Mouse (Mus musculus): ENCODE measurements around the gene Adsl. TPM values are rescaled to one million over a fixed set of nuclear protein-coding genes. Genes with fewer than 3 reads are reported as not detected.

The Adsl gene
- polyA plus RNA-seq, 1 experiment from 2014 or later = 55.1 TPM

DNA sequence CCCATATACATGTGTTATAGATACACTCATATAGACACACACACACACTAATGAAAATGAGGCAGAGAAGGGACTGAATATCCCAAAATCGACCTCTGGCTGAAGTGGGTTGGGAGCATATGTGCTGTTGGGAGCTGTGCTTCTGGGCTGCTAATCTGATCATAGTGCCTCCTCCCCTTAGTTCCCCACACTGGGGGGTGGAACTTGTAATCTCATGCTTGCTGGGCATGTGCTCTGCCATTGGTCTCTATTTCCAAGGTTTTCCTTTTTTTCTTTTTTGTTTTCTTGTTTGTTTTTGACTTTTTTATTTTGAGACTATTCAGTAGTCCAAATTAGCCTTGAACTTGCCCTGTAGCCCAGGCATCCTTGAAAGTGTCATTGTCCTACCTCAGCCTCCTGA, 40.0 kb downstream of the Adsl start:
- no peak overlapping the region for H3K4me2 ChIP-seq (ENCODE audit: low read depth, low read length)
- no peak overlapping the region for H3K4me3 ChIP-seq (ENCODE audit: low read depth, low read length)
- 18% methylated on average over 1 of the region's 1 CpGs for whole genome bisulfite sequencing (ENCODE audit: insufficient replicate concordance)
- no peaks in the 10 kb centered on the region for H3K36me3 ChIP-seq (ENCODE audit: control insufficient read depth, insufficient read depth)
- no peak overlapping the region for H3K9ac ChIP-seq (ENCODE audit: low read depth, low read length)
- peaks cover 5% of the 10 kb centered on the region; the same call in 1 of the 2 replicates for H3K4me1 ChIP-seq (ENCODE audit: control insufficient read depth, low read depth, low read length)
- no peak overlapping the region for H3K27ac ChIP-seq (ENCODE audit: low read length)
- H3K9me3 ChIP-seq (replicated peaks; ENCODE audit: control insufficient read depth, low read length) = no peaks in the 10 kb centered on the region
- no peaks in the 10 kb centered on the region for H3K27me3 ChIP-seq (ENCODE audit: control insufficient read depth, insufficient read depth, low read depth, low read length)
- no peak for ATAC-seq (ENCODE audit: low read depth)

- no peaks in the 10 kb centered on the region for H3K27me3 ChIP-seq (ENCODE audit: control insufficient read depth, insufficient read depth, low read depth, low read length)
- no peak overlapping the region for H3K9ac ChIP-seq (ENCODE audit: low read depth, low read length)
- 44% methylated on average over 3 of the region's 3 CpGs for WGBS (ENCODE audit: insufficient replicate concordance)
- no peak for ATAC-seq (ENCODE audit: low read depth)
- H3K27ac ChIP-seq (ENCODE audit: low read length) = no peak overlapping the region
- H3K4me3 ChIP-seq (ENCODE audit: low read depth, low read length) = no peak overlapping the region
- H3K4me1 ChIP-seq (ENCODE audit: control insufficient read depth, low read depth, low read length) = peaks cover 5% of the 10 kb centered on the region; the same call in 1 of the 2 replicates
- H3K4me2 ChIP-seq (ENCODE audit: low read depth, low read length) = no peak overlapping the region
- no peaks in the 10 kb centered on the region for H3K9me3 ChIP-seq (replicated peaks; ENCODE audit: control insufficient read depth, low read length)
- no peaks in the 10 kb centered on the region for H3K36me3 ChIP-seq (ENCODE audit: control insufficient read depth, insufficient read depth)
Observed at GRCm38 (mm10) chr15:80989712-80990111, 41.4 kb downstream of the Adsl start.

GRCm38 (mm10) chr15:80994959-80995358, 46.7 kb downstream of the Adsl start:
- H3K36me3 ChIP-seq (ENCODE audit: control insufficient read depth, insufficient read depth) = no peaks in the 10 kb centered on the region
- 61% methylated on average over 5 of the region's 5 CpGs for WGBS (ENCODE audit: insufficient replicate concordance)
- no peaks in the 10 kb centered on the region for H3K9me3 ChIP-seq (replicated peaks; ENCODE audit: control insufficient read depth, low read length)
- H3K27me3 ChIP-seq (ENCODE audit: control insufficient read depth, insufficient read depth, low read depth, low read length) = no peaks in the 10 kb centered on the region
- H3K4me1 ChIP-seq (ENCODE audit: control insufficient read depth, low read depth, low read length) = peaks cover 6% of the 10 kb centered on the region
- no peak overlapping the region for H3K4me3 ChIP-seq (ENCODE audit: low read depth, low read length)
- no peak overlapping the region for H3K27ac ChIP-seq (ENCODE audit: low read length)
- no peak overlapping the region for H3K9ac ChIP-seq (ENCODE audit: low read depth, low read length)
- H3K4me2 ChIP-seq (ENCODE audit: low read depth, low read length) = no peak overlapping the region
- no peak for ATAC-seq (ENCODE audit: low read depth)

DNA sequence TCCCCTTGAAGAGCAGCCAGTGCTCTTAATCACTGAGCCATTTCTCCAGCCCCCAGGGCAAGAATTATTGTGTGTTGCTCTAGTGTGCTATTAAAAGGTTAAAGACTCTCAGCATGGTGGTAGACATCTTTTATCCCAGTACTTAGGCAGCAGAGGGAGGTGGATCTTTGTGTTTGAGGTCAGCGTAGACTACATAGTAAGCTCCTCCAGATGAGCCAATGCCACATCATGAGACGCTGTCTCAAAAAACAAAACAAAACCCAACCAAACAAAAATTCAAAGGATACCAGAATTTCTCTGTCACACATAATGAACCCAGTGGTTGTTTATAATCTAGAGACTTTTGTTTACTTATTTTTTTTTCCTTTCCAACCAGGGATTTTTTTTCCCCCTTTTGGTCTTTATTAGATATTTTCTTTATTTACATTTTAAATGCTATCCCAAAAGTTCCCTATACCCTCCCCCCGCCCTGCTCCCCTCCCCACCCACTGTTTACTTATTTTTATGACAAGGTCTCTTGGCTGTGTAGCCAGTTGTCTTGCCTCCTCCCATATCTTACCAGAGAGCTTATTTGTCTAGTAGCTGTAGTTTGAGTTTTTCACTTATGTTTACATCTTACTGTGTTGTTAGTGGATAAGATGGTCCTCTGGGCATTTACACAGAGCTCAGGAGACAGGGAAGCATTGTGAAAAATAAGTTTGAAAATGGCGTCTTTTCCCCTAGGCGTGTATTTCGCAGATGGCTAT, 48.0 kb downstream of the Adsl start:
- Histone ChIP-seq H3K4me2 (ENCODE audit: low read depth, low read length) (no peak overlapping the region), H3K4me1 (ENCODE audit: control insufficient read depth, low read depth, low read length) (peaks cover 13% of the 10 kb centered on the region), H3K36me3 (ENCODE audit: control insufficient read depth, insufficient read depth) (no peaks in the 10 kb centered on the region), H3K27me3 (ENCODE audit: control insufficient read depth, insufficient read depth, low read depth, low read length) (no peaks in the 10 kb centered on the region), H3K9ac (ENCODE audit: low read depth, low read length) (no peak overlapping the region), H3K27ac (ENCODE audit: low read length) (no peak overlapping the region), H3K4me3 (ENCODE audit: low read depth, low read length) (no peak overlapping the region), H3K9me3 (replicated peaks; ENCODE audit: control insufficient read depth, low read length) (no peaks in the 10 kb centered on the region)
- ATAC-seq (ENCODE audit: low read depth) = no peak
- WGBS (ENCODE audit: insufficient replicate concordance) = 77% methylated on average over 6 of the region's 6 CpGs

DNA sequence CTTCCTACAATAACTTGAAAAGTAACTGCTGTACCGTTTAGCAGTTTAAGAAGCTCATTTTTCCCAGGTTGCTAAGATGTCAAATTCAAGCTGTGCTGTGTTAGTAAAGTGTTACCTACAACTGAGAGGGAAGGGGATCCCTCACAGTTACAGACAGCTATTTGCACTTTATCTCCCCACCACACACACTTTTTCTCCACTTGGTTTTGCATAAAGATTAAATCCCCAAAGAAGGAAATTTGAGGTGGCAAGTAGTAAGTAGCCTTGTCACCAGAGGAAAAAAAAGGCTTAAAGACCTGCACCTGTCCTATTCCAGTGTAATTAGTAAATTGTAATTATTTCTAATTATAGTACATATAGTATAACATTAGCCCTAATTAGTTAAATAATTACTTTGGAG, 48.8 kb downstream of the Adsl start:
- Histone ChIP-seq H3K27me3 (ENCODE audit: control insufficient read depth, insufficient read depth, low read depth, low read length) (no peaks in the 10 kb centered on the region), H3K36me3 (ENCODE audit: control insufficient read depth, insufficient read depth) (no peaks in the 10 kb centered on the region), H3K4me1 (ENCODE audit: control insufficient read depth, low read depth, low read length) (peaks cover 13% of the 10 kb centered on the region), H3K9ac (ENCODE audit: low read depth, low read length) (no peak overlapping the region), H3K27ac (ENCODE audit: low read length) (no peak overlapping the region), H3K4me2 (ENCODE audit: low read depth, low read length) (no peak overlapping the region), H3K9me3 (replicated peaks; ENCODE audit: control insufficient read depth, low read length) (no peaks in the 10 kb centered on the region), H3K4me3 (ENCODE audit: low read depth, low read length) (no peak overlapping the region)
- 47% methylated on average over 1 of the region's 1 CpGs for WGBS (ENCODE audit: insufficient replicate concordance)
- ATAC-seq (ENCODE audit: low read depth) = no peak

GRCm38 (mm10) chr15:81000419-81001138, 52.3 kb downstream of the Adsl start:
- Histone ChIP-seq H3K4me3 (ENCODE audit: low read depth, low read length) (no peak overlapping the region), H3K27me3 (ENCODE audit: control insufficient read depth, insufficient read depth, low read depth, low read length) (no peaks in the 10 kb centered on the region), H3K4me1 (ENCODE audit: control insufficient read depth, low read depth, low read length) (peaks cover 13% of the 10 kb centered on the region), H3K9ac (ENCODE audit: low read depth, low read length) (no peak overlapping the region), H3K4me2 (ENCODE audit: low read depth, low read length) (no peak overlapping the region), H3K9me3 (replicated peaks; ENCODE audit: control insufficient read depth, low read length) (no peaks in the 10 kb centered on the region), H3K27ac (ENCODE audit: low read length) (no peak overlapping the region), H3K36me3 (ENCODE audit: control insufficient read depth, insufficient read depth) (no peaks in the 10 kb centered on the region)
- peak; percentile 35; the same call in 1 of the 2 replicates for ATAC-seq (ENCODE audit: low read depth)
- WGBS (ENCODE audit: insufficient replicate concordance) = 18% methylated on average over 3 of the region's 4 CpGs

- H3K9ac ChIP-seq (ENCODE audit: low read depth, low read length) = no peak overlapping the region
- no peak overlapping the region for H3K27ac ChIP-seq (ENCODE audit: low read length)
- no peaks in the 10 kb centered on the region for H3K9me3 ChIP-seq (replicated peaks; ENCODE audit: control insufficient read depth, low read length)
- H3K36me3 ChIP-seq (ENCODE audit: control insufficient read depth, insufficient read depth) = no peaks in the 10 kb centered on the region
- ATAC-seq (ENCODE audit: low read depth) = no peak
- 77% methylated on average over 10 of the region's 10 CpGs for WGBS (ENCODE audit: insufficient replicate concordance)
- H3K27me3 ChIP-seq (ENCODE audit: control insufficient read depth, insufficient read depth, low read depth, low read length) = no peaks in the 10 kb centered on the region
- no peaks in the 10 kb centered on the region for H3K4me1 ChIP-seq (ENCODE audit: control insufficient read depth, low read depth, low read length)
- H3K4me2 ChIP-seq (ENCODE audit: low read depth, low read length) = no peak overlapping the region
- no peak overlapping the region for H3K4me3 ChIP-seq (ENCODE audit: low read depth, low read length)
Observed at GRCm38 (mm10) chr15:81006127-81006735, 57.9 kb downstream of the Adsl start.

- 80% methylated on average over 9 of the region's 9 CpGs for WGBS (ENCODE audit: insufficient replicate concordance)
- no peaks in the 10 kb centered on the region for H3K36me3 ChIP-seq (ENCODE audit: control insufficient read depth, insufficient read depth)
- no peak overlapping the region for H3K4me3 ChIP-seq (ENCODE audit: low read depth, low read length)
- no peak overlapping the region for H3K9ac ChIP-seq (ENCODE audit: low read depth, low read length)
- no peak overlapping the region for H3K27ac ChIP-seq (ENCODE audit: low read length)
- no peaks in the 10 kb centered on the region for H3K9me3 ChIP-seq (replicated peaks; ENCODE audit: control insufficient read depth, low read length)
- no peak overlapping the region for H3K4me2 ChIP-seq (ENCODE audit: low read depth, low read length)
- no peaks in the 10 kb centered on the region for H3K27me3 ChIP-seq (ENCODE audit: control insufficient read depth, insufficient read depth, low read depth, low read length)
- no peaks in the 10 kb centered on the region for H3K4me1 ChIP-seq (ENCODE audit: control insufficient read depth, low read depth, low read length)
- no peak for ATAC-seq (ENCODE audit: low read depth)
Observed at GRCm38 (mm10) chr15:81007339-81007738, 59.0 kb downstream of the Adsl start.

- Histone ChIP-seq H3K4me3 (ENCODE audit: low read depth, low read length) (no peak overlapping the region), H3K9me3 (replicated peaks; ENCODE audit: control insufficient read depth, low read length) (no peaks in the 10 kb centered on the region), H3K27ac (ENCODE audit: low read length) (no peak overlapping the region), H3K9ac (ENCODE audit: low read depth, low read length) (no peak overlapping the region), H3K36me3 (ENCODE audit: control insufficient read depth, insufficient read depth) (0 out of 2 replicates have a peak, but pooled peaks cover under 1% of the 10 kb centered on the region), H3K27me3 (ENCODE audit: control insufficient read depth, insufficient read depth, low read depth, low read length) (no peaks in the 10 kb centered on the region), H3K4me2 (ENCODE audit: low read depth, low read length) (no peak overlapping the region), H3K4me1 (ENCODE audit: control insufficient read depth, low read depth, low read length) (no peaks in the 10 kb centered on the region)
- no peak for ATAC-seq (ENCODE audit: low read depth)
- 75% methylated on average over 8 of the region's 8 CpGs for WGBS (ENCODE audit: insufficient replicate concordance)
Observed at GRCm38 (mm10) chr15:81007905-81008304, 59.6 kb downstream of the Adsl start.
